Mouse (Mus musculus) mammary gland, adult 2 months (tissue): ENCODE results near the gene Ppp1r3d. TPM values are rescaled to one million over a fixed set of nuclear protein-coding genes. Genes with fewer than 3 reads are reported as not detected.

Source experiments
- polyA plus RNA-seq: library from polyadenylated mRNA; depleted of rRNA; stranded (reverse); fragments of >200 nt; gene quantifications from 2 replicates; pipeline ENCODE4 v1.2.3, GENCODE M21; 2012; ENCODE audit warnings: low replicate concordance; rRNA removed

Gene Ppp1r3d
- 14.9 and 19.9 TPM in 2 replicates for polyA plus RNA-seq

DNA sequence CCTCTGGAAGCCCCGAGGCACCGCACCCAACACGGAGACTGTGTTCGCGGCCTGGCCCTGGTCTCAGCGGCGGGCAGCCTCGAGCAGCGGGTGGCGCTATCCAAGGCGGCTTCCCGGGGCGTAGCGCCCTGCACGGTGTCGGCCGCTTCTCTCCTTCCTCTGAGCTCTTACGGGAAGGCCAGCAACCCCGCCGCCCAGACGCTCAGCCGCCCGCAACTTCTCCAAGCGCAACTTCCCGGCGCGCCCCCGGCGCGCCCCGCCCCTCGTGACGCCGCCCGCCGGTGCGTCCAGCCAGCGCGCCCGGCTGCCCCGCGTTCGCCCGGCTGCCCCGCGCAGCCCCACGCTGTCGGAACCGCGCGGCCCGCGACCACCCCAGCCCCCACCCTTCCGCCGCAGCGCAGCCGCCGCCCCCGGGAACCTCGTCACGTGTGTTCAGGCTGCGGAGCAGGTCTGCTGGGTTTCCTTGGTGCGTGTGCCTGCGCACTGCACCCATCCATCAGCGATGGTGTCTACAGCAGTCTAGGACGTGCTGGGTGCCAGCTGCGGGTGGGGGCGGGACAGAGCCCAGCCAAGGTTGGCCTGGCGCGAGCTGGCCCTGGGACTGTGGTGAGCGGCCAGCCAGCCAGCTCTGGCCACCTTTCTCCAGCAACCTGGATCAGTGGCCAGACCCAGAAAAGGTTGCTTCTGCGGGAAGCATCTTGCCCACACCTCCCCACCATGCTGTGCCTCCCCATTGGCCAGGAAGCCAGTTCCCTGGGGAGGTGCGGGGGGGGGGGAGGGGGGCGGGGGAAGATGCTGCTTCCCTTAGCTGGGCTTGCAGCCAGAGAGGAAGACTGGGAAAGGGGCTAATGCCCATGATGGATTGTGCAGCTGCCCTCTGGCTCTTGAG is at the start of gene Ppp1r3d, which contains the start of gene Fam217b:
Gene Ppp1r3d, minus strand, starts transcription at position 212 of the 889 bp plus-strand sequence.
Gene Fam217b, plus strand, starts transcription at position 264 of the 889 bp plus-strand sequence.

DNA sequence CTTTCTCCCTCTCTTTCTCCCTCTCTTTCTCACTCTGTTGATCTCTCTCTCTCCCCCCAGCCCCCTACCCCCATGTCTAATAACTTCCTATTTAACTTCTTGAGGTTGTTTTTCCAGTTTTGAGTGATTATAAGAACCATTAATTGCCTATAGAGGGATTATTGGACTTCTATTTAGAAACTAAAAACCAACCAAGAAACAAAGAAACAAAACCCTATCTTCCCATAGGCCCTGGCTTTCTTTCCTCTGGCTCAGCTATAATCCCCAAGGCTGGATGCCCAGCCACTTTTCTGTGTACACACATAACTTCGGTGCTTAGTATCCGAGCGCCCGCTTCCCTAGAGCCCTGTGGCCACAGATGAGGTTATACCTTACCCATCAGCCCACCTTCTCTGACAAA is 16.0 kb upstream of the Ppp1r3d start, which contains the start of gene Cdh26:
Gene Cdh26, plus strand, starts transcription at position 301 of the 400 bp plus-strand sequence.

DNA sequence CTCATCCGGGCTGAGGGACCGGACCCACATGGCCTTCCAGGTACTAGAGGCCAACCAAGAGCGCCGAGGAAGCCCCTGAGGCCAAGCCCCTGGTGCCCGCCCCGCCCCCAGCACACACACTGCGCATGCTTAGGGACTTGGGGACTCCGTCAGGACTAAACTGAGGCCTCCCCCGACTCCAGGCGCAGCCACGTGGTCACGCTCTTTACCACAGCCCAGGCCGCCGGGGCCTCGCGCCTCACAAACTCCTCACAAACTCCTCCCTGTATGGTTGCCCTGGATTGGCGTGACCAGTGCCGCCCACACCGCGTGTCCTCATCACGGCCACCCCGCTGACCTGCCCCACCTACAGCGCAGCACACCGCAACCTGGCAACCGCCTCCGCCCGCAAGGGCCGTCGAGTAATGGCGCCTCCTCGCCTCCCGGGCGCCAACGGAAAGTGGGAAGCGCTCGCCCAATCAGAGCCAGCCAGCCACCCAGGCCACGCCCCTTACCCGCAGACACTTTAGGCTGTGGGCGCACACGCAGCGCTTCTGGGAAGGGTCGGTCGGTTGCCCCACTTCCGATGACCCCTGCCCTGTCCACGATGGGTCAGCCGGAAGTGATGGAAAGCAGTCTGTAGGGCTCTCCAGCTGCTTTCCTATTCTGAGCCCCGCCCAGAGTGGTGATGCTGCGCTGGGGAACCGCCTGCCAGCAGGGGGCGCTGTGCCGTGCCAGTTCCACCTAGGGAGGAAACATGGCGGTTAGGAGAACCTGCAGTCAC is 7.0 kb downstream of the Ppp1r3d start, which contains the start of gene Sycp2:
Gene Sycp2, minus strand, starts transcription at position 633 of the 763 bp plus-strand sequence.

Other genes starting within 250 kb of the Ppp1r3d start
- 0.04 TPM in 1 of 2 replicates, not detected in the other for gene Sycp2, start 6.8 kb downstream of the Ppp1r3d start, polyA plus RNA-seq
- gene Fam217b, start 52 bp upstream of the Ppp1r3d start, polyA plus RNA-seq = 3.6 and 5.6 TPM in 2 replicates
- gene Cdh26, start 16.1 kb upstream of the Ppp1r3d start, polyA plus RNA-seq = 0.04 and 0.16 TPM in 2 replicates